Mouse (Mus musculus) frontal cortex, postnatal 36 days (tissue): ENCODE measurements around the gene Sdsl.

ENCODE experiments used
- DNase-seq, 2 experiments: peaks; one replicate each; pipeline ENCODE4 v3.0.0; 2022; ENCODE audit warnings: low spot score in 2 of 2

Sdsl gene

DNA sequence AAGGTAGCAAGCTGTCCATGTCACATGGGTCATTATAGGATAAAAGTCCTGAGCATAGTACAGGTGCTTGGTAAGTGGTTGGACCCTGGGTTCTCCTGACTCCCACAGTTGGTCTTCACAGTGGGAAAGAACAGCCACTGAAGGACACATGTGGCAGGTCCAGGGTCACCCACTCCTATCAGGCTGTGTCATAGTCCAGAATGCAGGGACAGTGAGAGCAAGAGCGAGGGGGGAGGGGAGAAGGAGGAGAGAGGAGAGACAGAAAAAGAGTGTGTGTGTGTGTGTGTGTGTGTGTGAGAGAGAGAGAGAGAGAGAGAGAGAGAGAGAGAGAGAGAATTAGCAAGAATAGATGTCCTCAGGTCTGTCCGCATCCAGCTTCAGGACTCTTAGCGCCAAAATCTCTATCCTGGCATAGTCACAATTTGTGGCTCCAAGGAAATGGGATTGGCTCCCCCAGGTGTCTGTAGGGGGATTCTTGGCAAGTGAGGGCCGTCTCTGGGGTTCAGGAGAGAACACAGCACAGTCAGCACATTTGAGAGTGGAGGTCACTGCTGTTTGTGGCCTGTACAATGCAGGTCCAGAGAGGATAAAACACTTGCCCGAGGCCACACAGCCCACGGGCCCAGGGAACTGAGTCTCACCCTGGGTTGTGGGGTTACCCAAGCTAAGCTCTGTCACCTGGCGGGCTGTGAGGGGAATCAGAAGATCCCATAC lies 15.6 kb downstream of the Sdsl start:
- DNase-seq = no peak

DNA sequence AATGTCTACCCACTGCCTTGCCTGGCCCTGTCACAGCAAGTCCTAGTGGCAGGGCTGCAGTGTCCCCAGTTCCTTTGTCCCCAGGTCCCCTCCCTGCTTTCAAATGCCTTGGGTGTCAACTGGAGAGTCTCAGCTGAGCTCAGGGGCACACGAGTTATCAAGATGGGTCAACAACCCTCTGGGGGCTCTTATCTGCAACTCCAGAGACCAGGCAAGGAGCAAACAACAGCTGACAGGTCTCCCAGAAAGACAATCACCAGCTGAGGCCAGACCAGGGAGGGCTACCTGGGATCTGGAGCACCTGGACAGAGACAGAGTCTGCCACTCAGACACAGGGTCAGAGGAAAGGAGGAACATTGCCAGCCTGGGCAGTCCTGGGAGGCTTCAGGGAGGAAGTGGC lies 16.4 kb downstream of the Sdsl start:
- DNase-seq = no peak

DNA sequence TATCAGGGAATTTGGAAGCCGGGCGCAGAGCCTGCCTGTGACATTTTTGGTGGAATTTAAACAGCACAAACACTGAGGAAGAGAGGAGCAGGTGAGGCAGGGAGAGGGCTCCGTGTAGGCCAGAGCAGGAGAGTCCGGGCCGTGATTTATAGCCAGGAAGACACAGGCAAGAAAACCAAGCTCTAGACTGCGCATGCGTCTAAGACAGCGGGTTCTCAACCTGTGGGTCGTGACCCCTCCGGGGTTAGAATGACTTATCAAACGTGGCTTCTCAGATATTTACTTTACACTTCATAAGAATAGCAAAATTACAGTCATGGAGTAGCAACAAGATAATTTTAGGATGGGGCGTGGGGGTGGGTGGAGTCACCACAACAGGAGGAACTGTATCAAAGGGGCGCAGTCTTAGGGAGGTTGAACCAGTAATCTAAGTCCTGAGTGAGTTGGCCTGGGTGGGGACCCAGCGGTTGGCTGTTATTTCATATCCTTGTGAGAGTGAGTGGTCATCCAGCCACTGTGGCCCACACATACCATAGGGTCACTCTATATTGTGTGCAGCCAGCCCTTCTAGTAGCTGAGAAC lies 17.8 kb downstream of the Sdsl start:
- DNase-seq = no peak

DNA sequence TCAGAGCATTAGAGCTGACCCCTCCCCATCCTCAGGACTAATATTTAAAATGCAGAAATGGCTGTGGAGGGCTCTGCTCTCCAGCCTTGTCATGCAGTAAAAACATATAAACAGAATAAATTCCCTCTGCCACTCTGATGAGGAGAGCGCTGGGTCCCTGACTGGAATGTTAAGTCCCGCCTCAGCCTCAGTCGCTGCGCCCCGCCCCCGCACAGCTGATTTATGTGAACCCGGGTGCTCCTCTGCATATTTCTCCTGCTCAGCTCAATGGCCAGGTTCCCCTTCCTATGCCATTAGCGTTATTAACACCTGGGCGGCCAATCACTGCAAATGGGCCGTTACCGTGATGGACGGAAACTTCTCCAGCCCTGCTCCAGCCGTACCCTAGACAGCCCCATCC lies 25.3 kb downstream of the Sdsl start:
- no peak for DNase-seq

DNA sequence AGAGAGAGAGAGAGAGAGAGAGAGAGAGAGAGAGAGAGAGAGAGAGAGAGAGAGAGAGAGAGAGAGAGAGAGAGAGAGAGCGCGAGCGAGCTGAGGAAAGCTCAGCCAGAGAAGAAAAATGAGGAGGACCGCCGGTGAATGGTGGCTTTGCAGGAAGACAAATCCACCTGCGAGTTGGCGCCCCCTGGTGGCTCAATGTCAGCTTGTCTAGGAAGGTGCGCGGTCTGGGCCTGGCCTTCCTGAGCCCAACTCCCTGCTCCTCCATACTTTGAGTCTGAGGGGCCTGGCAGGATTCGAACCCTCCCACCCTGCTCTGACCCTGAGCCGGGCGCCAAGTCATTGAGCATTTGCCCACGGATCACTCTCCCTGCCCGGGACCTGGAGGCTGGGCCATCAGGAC lies 31.9 kb downstream of the Sdsl start:
- peak; percentile 87 to 88 for DNase-seq

DNA sequence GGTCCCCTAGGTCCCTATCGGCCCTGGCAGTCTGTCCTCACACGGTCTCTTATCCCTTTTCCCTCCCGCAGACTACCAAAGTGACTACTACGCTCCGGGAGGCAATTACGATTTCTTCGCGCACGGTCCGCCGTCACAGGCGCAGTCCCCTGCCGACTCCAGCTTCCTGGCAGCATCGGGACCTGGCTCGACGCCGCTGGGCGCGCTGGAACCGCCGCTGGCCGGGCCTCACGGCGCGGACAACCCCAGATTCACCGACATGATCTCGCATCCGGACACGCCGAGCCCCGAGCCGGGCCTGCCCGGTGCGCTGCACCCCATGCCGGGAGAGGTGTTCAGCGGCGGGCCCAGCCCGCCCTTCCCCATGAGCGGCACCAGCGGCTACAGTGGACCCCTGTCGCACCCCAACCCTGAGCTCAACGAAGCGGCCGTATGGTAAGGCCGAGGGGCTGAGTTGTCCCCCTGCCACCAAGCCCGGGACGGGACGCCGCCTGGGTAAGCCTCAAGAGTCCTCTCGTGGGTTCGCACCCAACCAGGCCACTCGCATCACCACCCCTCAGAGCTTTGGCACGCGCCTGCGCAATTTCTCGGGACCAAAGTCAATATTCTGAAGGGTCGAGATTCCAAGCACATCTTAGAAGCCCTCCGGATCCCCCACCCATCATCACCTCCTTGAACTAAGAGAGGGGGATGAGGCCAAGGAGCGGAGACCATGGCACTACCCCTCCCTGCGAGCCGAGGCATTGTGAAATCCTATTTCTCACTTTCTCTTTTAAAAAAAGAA lies 32.5 kb downstream of the Sdsl start:
- no peak for DNase-seq

DNA sequence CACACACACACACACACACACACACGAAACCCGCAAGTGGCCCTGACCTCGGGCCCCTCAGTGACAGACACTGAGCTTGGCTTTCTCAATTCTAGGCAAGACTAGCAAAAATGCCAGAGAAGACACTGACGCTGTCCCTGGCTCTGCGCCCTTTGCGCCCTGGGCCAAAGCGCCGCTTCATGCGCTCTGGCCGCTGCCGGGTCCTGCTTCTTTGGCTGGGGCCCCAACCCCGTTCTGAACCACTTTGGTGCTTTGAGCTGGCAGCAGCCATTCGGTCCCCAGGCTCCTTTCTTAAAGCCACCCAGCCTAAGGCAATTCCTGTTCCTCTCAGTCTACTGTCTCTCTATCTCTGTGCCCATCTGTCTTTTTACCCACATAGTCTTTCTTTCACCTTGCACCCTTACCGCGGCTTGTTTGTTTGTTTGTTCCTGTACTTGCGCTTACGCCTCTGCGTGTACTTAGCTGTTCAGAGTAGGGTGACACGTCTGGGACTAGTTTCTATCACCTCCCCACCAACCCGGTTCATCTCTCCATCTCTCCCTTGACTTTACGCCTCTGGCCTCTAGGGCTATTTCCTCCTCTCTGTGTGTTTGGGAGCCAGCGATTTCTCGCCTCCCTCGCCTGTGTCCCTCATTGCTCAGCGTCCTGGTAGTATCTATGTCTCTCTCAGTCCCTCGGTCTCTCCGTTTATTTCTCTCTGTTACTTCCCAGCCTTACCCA lies 33.5 kb downstream of the Sdsl start:
- DNase-seq = no peak

DNA sequence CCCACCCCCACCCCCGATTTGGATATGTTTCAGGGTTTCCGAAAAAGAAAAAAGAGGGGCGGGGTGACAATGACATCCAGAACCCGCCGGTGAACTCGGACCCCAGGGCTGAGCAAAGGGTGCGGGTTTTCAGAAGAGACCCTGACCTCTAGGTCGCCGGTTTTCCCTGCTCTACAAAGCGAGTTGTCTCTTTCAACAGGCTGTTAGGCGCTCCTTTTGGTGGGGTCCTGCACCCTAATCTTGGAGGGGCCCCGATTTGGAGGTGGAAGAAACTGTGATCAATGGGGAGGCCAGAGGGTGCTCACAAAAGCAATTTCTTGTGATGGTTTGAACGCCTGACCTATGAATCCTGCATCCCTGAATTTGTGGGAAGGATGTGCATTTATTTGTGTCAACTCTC lies 34.1 kb downstream of the Sdsl start:
- no peak for DNase-seq

DNA sequence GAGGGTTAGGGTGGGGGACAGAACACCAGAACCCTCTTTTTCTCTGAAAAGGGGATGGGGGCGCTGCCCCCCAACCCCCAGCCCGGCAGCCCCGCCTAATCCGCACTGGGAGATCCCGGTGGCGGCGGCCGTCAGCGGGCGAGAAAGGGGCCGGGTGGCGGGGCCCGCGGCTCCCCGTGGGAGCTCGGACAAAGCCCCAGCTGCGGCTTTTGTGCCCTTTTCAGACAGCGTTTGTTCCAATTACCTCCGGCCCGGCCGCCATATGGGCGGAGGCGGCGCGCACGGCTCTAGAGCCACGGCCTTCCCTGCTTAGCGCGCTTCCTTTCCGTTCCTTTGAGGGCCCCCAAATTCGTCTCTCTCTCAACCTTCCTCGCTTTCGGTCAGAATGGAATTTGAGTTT lies 34.6 kb downstream of the Sdsl start:
- DNase-seq = no peak

DNA sequence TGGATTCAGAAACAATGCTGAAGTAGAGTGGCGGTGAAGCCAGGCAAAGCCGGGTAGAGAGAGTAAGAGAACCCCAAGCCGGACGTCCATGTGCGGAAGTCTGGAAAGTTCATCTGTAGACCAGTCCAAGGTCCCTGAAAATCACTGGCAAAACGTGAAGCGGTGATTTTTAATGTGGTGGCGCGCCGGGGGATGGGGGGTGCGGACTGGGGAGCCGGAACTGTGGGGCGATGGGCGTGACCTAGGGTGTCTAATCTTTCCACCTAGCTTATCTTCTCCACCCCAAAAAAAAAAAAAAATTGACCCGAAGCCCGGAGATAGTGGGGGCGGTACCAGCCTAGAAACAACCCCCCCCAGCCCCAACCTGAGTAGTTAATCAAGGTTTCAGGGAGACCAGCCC lies 35.1 kb downstream of the Sdsl start:
- no peak for DNase-seq

DNA sequence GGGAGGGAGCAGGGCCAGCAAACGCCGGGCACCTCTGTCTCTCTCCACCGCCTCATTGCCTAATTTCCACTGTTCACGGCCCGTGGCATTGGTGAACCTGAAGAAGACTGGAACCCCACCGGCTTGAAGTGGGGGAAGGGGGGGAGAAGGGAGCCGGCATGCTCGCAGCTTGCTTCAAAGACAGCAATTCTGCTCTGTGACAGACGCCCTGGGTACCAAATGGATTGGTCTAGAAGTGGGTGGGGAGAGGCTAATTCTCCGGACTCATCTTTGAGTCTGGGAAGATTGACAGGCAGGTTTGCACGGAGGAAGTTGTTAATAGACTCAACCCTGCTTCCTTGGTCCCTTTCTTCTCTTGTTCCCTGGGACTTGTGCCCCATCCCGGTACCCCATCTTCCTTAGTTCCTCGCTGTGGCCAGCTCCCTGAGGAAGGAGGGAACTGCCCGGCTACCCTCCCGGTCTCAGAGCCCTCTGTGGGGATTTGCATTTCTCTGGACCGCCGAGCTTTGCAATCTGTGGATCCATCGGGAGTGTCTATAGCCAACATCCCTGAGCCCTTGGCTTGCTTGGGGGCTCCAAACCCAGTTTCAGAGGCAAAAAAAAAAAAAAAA lies 35.6 kb downstream of the Sdsl start:
- DNase-seq = no peak

DNA sequence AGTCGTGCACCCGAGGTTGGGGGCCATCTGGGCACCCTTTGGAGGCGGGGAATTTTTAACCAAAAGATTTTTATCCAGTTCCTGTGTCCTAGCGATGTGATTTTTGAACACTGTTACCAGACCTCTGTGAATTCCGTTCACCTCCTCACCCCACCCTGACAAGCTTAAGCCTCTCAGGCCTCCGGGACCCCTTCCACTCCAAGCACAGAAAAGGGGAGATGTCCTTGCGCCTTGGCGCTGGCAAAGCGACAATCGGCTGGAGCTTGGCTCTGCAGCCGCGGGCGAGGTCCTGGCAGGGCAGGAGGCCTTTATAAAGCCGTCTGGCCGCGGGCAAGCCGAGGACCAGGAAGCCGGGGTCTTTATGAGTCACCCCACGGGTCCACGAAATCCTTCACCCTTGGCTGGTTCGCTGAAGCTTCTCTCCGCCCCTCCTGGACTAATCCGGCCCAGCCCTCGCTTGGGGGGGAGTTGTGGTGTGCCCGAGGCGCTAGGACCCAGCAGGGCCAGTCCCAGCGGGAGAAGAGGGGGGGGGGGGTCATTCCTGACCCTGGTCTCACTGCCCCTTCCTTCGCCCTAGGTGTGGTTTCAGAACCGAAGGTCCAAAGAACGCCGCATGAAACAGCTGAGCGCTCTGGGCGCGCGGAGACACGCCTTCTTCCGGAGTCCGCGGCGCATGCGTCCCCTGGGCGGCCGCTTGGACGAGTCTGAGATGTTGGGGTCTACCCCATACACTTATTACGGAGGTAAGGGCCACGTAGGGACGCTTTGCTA lies 36.7 kb downstream of the Sdsl start:
- DNase-seq = no peak

DNA sequence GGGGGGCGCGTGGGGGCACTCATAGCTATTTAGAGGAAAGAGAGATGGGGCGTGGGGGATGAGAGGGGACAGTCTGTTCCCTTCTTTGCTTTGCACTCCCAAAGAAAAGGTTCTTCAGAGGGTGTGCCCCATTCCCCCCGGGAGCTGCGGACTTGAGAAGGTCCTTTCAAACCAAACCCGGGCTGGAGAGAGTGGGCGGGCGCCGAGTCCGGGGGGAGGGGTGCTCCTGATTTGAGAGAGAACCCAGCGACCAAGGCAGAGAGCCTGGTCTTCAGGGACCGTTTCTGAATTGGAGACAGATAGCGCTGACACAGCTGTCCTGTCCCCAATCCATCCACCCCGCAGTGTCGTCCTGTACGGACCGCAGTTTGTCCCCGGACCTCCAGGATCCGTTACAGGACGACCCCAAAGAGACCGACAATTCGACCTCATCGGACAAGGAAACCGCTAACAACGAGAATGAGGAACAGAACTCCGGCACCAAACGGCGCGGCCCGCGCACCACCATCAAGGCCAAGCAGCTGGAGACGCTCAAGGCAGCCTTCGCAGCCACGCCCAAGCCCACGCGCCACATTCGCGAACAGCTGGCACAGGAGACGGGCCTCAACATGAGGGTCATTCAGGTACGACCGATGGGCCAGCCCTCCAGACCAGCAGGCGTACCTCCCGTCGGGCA lies 37.5 kb downstream of the Sdsl start:
- DNase-seq = no peak

DNA sequence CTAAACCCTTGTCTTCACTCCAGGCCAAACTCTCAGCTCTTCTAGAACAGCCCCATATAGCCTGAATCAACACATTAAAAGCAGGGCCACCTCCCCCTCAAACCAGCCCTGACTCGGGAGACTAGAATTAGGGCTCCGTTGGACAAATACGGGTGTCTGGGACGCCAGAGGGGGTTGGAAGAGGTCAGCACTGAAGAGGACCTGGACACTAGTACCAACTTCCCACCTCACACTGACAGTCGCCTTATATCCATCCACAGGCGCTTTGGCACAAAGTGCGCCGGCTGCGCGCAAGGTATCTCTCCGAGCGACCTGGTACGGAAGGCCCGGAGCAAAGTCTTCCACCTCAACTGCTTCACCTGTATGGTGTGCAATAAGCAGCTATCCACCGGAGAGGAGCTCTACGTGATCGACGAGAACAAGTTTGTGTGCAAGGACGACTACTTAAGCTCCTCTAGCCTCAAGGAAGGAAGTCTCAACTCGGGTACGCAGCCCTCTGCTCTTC lies 38.3 kb downstream of the Sdsl start:
- no peak for DNase-seq

DNA sequence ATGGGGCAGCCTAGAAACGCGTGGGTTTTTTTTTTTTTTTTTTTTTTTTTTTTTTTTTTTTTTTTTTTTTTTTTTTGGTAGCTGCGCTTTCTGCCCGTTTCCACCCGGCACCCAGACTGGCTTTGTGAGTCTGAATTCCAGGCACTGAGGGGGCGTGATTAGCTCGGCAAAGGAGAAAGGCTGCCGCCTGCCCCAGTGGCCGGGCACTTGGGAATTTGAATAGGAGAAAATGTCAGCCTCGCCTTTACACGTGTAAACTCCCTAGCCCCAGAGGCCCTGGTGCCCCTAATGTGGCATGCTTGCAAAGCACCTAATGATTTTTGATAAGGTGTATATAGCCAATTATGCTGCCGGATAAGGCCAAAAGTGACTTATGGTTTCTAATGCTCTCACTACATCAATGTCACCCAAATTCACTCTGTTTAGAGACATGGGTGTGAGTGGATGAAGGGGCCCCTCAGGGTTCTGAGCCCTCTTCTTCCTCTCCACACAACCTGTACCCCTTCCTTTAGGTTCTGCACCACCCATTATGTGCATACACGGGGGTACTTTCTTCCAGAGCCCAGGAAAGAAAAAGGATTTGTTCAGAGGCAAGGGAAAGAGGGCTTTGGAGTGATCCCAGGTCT lies 39.4 kb downstream of the Sdsl start:
- no peak for DNase-seq

DNA sequence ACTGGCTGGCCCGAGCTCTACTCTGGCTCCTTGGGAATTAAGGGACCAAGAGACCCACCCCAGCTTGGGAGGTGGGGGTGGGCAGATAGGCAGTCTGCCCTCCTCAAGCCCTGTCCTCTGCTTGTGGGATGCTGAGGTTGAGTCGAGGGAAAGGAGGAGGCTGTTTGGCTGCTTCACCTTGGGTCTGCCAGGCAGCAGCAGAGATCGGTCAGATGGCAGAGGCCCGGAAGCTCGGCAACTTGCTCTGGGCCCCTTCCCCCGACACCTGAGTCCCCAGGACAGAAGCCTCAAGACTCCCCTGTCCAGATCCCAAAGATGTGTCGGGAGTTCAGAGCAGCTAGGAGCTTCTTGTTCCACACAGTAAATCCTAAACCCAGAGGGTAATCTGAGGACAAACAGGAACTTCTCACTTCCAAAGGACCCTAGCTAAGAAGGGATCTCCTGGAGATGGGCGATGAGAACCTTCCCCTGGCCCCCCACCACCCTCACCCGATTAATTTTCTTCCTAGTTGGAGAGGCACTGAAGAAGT lies 40.1 kb downstream of the Sdsl start:
- no peak for DNase-seq

DNA sequence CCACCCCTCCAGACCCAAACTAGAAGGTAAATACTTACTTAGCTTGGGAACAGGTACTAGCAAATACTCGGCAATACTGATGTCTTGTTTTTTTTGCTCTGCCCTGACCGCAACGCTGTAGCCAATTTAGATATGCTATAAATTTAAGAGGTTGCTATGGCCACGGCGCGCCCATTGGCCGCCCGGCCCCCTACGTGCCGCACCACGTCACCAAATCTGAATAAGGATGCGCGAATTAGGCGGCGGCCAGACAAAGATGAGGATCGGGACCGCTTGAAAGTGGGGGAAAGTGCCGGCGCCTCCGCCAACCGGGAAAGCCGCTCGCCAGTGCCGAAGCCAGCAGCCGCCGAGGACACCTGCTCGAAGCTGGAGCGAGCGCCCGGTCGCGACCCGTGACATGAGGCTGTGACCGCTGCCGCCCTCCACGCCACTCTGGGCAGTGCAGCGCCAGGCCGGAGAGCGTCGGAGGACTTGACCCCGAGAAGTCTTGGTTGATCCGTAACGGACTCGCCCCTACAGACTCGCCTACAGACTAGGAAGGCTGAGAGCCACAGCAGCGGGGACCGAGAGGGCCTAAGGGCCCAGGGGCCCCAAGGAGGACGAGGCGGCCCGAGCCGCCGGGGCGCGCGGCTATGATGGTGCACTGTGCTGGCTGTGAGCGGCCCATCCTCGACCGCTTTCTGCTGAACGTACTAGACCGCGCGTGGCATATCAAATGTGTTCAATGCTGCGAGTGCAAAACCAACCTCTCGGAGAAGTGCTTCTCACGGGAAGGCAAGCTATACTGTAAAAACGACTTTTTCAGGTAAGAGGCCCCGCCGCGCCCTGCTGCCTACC lies 40.7 kb downstream of the Sdsl start, which contains the start of gene Lhx5:
Gene Lhx5, plus strand, starts transcription at position 51 of the 837 bp plus-strand sequence.
- DNase-seq = peak in 1 of 2 experiments; percentile 51

DNA sequence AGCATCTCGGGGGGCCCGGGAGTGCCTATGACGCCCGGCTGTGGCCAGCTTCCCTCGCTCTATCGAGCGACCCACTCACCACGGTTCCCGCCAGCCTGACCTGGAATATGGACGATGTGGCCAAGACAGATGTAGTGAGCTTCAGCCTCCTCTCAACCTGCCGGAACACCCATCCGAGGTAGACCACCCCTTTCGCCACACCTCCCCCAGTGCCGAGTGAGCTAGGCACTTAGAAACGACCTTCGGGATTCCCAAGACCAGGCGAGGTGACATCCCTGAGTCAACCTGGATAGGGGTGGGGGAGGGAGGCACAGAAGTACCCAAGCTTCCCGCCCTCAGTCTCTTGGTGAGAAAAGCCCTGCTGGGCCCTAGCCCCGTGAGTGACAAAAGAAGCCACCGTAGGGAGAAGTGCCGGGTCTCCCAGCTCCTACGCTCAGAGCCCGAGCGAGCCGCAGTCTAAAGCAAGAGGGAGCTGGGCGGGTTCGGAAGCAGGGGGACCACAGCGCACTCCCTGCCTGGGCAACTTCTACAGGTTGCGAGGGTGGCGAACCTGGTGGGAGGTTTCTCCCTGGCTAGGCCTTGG lies 41.5 kb downstream of the Sdsl start:
- DNase-seq = no peak
